Mouse (Mus musculus) B cell, adult 67 days (primary cell): ENCODE measurements around the gene Snupn. TPM values are rescaled to one million over a fixed set of nuclear protein-coding genes. Genes with fewer than 3 reads are reported as not detected.

Experiments used
- total RNA-seq, 2 experiments: library from RNA; stranded (reverse); gene quantifications; 4 replicates each; pipeline ENCODE4 v1.2.4; 2023

Snupn gene
- total RNA-seq, result 10 to 100 TPM in 1 of 2 experiments, 1 to 10 TPM in 1; 9.5 to 12.5 TPM

GRCm38 (mm10) chr9:56950414-56951400 lies at the start of gene Snupn:
Snupn (plus strand) TSS chr9:56950878.

DNA sequence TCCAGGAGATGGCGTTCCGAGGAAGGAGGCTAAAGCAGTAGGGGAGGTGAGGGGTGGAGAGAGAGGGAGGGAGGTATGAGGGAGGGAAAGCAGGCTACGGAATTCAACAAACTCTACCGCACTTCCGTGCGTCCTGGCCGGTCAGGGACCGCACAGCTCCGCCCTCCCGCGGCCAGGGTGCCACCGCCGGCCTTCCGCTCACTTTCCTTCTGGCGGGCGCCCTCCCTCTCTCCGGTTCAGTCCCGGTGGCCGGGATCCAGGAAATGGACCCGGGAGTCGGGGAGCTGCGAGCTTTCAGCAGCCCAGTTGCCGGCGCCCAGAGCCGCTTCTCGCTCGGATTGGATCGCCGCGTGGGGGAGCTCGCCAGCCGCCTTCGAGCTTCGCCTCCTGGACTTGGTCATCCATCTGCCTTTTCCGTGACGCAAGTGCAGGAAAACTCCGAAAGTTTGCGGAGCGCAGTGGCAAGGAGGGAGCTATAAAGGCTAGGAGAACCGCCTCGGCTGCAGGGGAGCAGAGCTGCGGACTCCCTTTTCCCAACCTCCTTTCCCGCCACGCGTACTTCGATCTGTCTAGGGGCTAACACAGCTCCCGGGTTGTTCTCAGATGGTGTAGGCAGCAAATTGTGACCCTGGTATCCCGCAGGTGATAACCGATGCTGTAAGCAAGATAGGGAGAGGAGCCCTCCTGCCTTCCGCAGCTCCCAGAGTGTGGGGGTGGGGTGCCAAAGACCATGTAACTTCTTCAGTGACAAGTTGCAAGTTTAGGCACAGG lies 22.5 kb upstream of the Snupn start, which contains the start of gene Snx33:
Snx33 (minus strand) TSS at position 331 of the 771 bp plus-strand sequence.

DNA sequence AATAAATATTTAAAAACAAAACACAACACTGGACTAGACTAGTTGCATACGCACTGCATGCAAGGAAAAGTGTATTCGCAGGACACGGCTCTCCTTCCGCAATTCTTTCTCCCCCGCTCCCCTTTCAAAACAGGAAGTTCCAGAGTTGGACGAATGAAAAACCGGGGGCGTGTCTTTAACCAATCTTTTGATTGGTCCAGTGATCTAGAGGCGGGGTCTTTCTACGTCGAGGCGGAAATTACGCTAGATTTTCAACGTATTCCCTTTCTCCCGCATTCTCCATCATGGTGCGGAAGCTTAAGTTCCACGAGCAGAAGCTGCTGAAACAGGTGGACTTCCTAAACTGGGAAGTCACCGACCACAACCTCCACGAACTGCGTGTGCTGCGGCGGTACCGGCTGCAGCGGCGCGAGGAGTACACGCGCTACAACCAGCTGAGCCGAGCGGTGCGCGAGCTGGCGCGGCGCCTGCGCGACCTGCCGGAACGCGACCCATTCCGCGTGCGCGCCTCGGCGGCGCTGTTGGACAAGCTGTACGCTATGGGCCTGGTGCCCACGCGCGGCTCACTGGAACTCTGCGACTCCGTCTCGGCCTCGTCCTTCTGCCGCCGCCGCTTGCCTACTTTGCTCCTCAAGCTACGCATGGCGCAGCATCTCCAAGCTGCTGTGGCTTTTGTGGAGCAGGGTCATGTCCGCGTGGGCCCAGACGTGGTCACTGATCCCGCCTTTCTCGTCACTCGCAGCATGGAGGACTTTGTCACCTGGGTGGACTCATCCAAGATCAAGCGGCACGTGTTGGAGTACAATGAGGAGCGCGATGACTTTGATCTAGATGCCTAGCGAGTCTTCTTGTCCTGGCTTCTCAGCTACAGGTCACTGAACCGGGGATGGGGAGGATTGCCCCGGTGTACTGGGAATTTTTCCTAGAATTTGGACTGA lies 13.2 kb upstream of the Snupn start, which contains the start of gene Imp3:
Imp3 (plus strand) TSS at position 253 of the 938 bp plus-strand sequence.

GRCm38 (mm10) chr9:56994286-56995197 lies 43.9 kb downstream of the Snupn start, which contains the start of gene Ptpn9:
Ptpn9 (plus strand) TSS chr9:56994923.

Other genes with a start within 250 kb of the Snupn start
- not detected for gene Lingo1, start 154.4 kb upstream of the Snupn start, total RNA-seq
- not detected for gene Odf3l1, start 86.2 kb upstream of the Snupn start, total RNA-seq
- not detected for gene Cspg4, start 85.8 kb upstream of the Snupn start, total RNA-seq
- 10 to 100 TPM; 12.8 to 14.1 TPM for gene Snx33, start 22.5 kb upstream of the Snupn start, total RNA-seq
- gene Imp3, start 13.4 kb upstream of the Snupn start, total RNA-seq, result 10 to 100 TPM; 73.8 to 76.2 TPM
- 10 to 100 TPM; 15.1 to 16.6 TPM for gene Ptpn9, start 44.0 kb downstream of the Snupn start, total RNA-seq
- gene Sin3a, start 121.2 kb downstream of the Snupn start, total RNA-seq, result 100 to 1,000 TPM; 145 to 149 TPM
- gene Man2c1, start 179.8 kb downstream of the Snupn start, total RNA-seq, result 100 to 1,000 TPM; 112 to 135 TPM
- gene Neil1, start 197.4 kb downstream of the Snupn start, total RNA-seq, result 10 to 100 TPM; 45.6 to 58.4 TPM
- gene Commd4, start 207.5 kb downstream of the Snupn start, total RNA-seq, result 100 to 1,000 TPM; 120 to 122 TPM